Comparison of ENCODE assay signal across 8 mouse cellular contexts in genomic region chr1:51615523-51615922, GRCm38 (mm10).
DNase-seq lines count a peak whose midpoint lies in the region; ATAC-seq and TF ChIP-seq lines count a peak whose summit lies in the region.

No protein-coding gene starts in this region.

- no peaks in the 10 kb centered on the region for H3K9me3 ChIP-seq in G1E (replicated peaks)
- H3K9me3 ChIP-seq in midbrain, embryonic 12.5 days: no peaks in the 10 kb centered on the region

- no peaks in the 10 kb centered on the region for H3K4me1 ChIP-seq in G1E (ENCODE audit: insufficient read depth, low read depth, low read length)
- peaks cover 16% of the 10 kb centered on the region for H3K4me1 ChIP-seq in midbrain, embryonic 12.5 days

- 29% methylated on average over 6 of the region's 6 CpGs for WGBS in midbrain, embryonic 12.5 days

- TF ChIP-seq CTCF in G1E (IDR thresholded peaks at IDR 0.05; ENCODE audit: low read depth, low read length): no peak

- intact Hi-C loops in heart, postnatal 36 days (cut with DNase I): no loop called here

- peak; percentile 48 for ATAC-seq in G1E (ENCODE audit: extremely low read depth, insufficient number of reproducible peaks, low FRiP score, poor library complexity, severe bottlenecking)
- peak; percentile 41 for ATAC-seq in midbrain, embryonic 12.5 days (ENCODE audit: low FRiP score, low read depth)

- no peaks in the 10 kb centered on the region for H3K36me3 ChIP-seq in G1E (replicated peaks)
- no peaks in the 10 kb centered on the region for H3K36me3 ChIP-seq in midbrain, embryonic 12.5 days

- no peak overlapping the region for H3K4me3 ChIP-seq in G1E (ENCODE audit: low read depth, low read length)
- H3K4me3 ChIP-seq in midbrain, embryonic 12.5 days: no peak overlapping the region

- no peak overlapping the region for H3K27ac ChIP-seq in midbrain, embryonic 12.5 days (replicated peaks)

- H3K9ac ChIP-seq in midbrain, embryonic 12.5 days (replicated peaks): no peak overlapping the region

- peak; percentile 7 to 47 for DNase-seq in heart, postnatal 36 days
- DNase-seq in heart, adult 8-10 months (ENCODE audit: low spot score): no peak
- peak; percentile 23 for DNase-seq in G1E (ENCODE audit: low spot score)
- DNase-seq in cerebellum, adult 8-10 months: peak; percentile 61
- DNase-seq in frontal cortex, postnatal 25 days (ENCODE audit: low spot score in 2 of 2): peak; percentile 38 to 39
- peak; percentile 33 to 62 for DNase-seq in layer of hippocampus, postnatal 10 days (ENCODE audit: low spot score in 2 of 2)
- peak; percentile 7 to 10 for DNase-seq in spleen, postnatal 36 days (ENCODE audit: low spot score in 2 of 2)

- peaks cover 2% of the 10 kb centered on the region; the same call in 1 of the 2 replicates for H3K27me3 ChIP-seq in G1E (ENCODE audit: insufficient read depth, low read length)
- H3K27me3 ChIP-seq in midbrain, embryonic 12.5 days: peaks cover 25% of the 10 kb centered on the region

- no peak overlapping the region for H3K4me2 ChIP-seq in midbrain, embryonic 12.5 days (replicated peaks)
